Mouse (Mus musculus) G1E-ER4 (cell line): ENCODE results near the gene Trcg1. TPM values are rescaled to one million over a fixed set of nuclear protein-coding genes. Genes with fewer than 3 reads are reported as not detected.
A peak's percentile ranks its signal among the peaks of the same experiment; 100 is the strongest.

Experiments
- GATA1 ChIP-seq: IDR thresholded peaks from one replicate; pipeline ENCODE4 v1.8.0; 2012; ENCODE audit warnings: low read length, inconsistent platforms
- polyA plus RNA-seq: library from polyadenylated mRNA; stranded (reverse); fragments of >175 nt; gene quantifications from 2 replicates; pipeline ENCODE4 v1.2.3, GENCODE M21; 2012

Trcg1 gene
- polyA plus RNA-seq, 1 experiment, result not detected

DNA sequence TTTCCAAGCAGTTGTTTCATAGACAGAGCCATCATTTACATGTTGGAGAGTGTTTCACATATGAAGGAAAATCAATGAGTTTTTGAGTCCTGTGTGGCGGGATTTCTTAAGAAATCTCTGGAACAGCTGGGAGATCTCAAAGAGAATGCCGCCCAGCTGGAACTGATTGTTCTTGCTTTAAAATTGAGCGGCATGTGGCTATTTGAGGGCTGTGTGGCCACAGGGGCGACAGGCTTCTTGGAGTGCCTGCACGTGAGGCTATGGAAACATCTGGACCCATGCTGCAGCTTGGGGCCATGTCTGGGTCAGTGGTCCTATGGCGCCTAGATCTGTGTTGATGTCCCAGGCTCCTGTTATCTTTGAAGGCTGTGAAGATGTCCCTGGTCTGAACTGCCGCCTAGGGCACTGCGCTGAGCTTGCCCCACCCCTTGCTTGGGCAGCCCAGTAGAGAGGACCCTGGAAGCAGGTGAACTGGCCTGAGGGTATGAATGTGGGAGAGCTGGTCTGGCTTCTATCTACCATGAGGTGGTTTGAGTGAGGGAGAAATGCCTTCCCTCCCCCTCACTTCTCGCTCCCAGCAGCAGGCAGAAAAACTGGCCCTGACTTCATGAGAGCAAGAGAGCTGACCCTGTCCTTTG lies 6.1 kb upstream of the Trcg1 start:
- TF ChIP-seq GATA1, result no peak

DNA sequence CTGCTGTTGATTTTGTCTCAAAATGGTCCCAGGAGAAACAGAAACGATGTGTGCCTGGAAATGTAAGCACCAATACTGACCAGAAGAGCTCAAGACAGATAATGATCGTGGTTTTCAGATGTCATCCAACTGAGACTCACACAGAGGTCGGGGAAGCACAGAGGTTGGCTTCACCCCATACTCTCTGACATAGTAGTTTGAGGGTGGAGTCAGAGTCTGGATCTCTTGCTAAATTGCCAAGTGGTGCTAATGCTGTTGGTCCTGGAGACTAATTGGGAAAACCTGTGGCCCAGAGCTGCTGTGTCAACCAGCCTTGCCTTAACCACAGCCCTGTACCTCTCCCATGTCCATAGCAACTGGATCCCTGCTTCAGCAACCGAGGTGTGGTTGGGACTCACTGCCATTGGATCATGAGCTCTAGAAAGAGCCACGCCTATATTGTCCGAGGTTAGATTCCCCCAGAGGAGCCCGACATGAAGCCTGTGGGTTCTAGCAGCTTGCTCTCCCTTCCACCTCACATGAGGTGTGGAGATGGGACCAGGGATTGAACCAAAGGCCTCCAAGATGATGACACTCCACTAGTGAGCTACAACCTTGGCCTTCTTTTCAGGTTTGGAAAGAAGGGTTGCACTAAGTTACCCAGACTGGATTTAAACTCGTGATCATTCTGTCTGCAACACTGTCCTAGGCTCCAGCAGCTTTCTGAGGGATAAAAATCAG lies 4.7 kb upstream of the Trcg1 start:
- TF ChIP-seq GATA1, result no peak

DNA sequence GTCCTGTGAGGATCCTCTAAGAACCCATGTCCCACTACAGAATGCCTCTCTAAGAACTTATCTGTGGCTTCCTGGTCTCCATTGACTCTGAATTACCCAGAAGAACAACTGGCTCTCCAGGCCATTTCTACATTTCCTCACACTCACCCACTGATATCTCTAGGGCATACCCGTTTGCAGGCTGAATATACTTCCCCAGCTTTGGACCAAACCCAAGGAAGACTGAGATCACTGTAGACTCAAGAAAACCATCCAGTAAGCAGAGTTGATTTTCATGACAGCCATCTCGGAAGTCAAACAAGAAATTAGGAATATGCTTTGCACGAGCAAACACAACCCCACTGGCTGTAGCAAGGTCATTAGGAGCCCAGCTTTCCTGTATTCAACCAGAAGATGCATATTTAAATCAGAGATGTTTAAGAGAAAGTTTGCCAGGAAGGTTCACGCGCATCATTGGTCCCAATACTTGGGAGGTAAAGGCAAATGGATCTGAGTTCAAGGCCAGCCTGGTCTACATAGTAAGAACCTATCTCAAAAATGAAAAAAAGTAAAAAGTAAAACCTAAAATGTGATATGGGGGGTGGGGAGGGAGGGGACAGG lies 3.9 kb upstream of the Trcg1 start:
- no peak for TF ChIP-seq GATA1

DNA sequence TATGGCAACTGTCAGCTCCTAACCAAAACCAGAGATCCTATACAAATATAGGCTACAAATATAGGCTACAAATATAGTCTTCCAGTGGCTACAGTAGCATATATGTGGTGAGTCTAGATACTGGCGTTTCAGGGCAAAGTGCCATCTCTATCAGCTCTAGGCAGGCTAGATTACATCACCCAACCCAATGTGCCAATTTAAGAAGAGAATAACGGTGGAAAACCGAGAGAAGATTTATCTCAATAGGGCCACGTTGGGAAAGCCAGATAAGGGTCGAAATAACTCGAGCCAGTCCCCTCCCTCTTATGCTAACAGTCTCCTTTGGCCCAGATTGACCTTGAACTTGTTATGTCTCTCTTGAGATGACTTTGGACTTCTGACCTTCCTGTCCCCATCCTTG lies 3.2 kb upstream of the Trcg1 start:
- TF ChIP-seq GATA1, result peak; percentile 75

DNA sequence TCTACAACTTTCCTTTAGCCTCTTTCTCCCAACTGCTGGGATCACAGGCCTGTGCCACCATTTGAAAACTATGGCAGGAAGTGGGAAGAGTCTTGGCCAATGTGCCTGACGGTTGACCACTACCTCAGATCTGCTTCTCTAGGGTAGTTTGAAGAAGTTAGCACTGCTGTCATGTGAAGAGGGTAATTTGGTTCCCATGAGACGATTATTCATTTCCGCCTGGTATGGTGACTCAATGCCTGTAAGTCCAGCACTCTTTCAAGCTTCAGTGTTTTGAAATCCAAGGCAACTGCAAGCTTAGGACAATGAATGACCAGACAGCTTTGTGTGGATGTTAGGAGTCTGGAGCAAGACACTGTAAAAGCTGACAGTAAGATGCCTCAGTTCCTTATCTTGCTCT lies 2.6 kb upstream of the Trcg1 start:
- TF ChIP-seq GATA1, result no peak

DNA sequence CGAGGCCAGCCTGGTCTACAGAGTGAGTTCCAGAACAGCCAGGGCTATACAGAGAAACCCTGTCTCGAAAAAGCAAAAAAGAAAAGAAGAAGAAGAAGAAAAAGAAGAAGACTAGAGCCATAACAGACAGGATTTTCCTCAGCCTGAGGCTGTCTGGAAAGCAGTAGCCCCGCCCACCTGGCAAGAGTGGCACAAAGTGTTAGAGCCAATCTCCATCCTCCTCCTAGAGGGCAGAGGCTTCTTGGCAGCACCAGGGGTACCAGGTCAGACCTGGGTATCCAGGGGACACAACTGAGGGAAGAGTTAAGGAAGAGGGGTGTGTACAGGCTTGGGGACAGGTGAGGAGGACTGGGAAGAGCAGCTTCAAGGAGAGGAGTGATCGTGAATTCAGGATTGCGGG lies 1.3 kb downstream of the Trcg1 start:
- no peak for TF ChIP-seq GATA1

DNA sequence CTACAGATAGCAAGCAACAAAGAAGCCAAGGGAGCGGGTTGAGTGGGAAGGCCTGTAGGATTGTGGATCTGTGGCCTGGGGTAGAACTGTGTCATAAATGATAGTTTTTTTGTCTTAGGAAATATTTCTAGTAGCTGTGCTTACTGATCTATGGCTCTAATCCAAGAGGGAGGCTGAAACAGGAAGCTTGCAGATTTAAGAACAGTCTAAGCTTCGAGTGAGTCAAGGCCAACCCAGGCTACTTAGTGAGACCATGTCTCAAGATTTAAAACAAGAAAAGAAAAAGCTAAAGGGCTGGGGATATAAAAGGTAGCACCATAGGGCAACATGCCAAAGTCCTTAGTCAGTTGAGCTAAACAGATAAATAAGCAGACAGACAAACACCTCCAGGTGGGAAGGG lies 1.9 kb downstream of the Trcg1 start:
- TF ChIP-seq GATA1, result no peak

DNA sequence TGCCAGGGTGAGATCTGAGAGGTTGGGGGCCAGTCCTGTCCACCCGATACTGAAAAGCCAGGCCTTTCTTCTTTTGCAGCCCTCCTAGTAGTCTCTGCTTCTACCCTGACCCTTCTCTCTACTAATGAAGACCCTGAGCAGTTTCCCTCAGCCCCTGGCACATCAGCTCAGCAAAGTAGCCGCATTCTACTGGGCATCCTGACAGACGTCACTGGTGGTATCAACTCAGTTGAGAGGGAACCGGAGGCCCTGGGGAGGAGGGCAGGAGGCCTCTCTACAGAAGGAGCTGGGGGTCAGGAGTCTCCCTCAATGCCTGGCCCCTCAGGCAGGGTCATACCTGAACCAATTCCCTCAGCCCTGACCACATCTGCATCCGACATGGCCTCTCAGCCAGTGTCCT lies 4.8 kb downstream of the Trcg1 start:
- no peak for TF ChIP-seq GATA1

DNA sequence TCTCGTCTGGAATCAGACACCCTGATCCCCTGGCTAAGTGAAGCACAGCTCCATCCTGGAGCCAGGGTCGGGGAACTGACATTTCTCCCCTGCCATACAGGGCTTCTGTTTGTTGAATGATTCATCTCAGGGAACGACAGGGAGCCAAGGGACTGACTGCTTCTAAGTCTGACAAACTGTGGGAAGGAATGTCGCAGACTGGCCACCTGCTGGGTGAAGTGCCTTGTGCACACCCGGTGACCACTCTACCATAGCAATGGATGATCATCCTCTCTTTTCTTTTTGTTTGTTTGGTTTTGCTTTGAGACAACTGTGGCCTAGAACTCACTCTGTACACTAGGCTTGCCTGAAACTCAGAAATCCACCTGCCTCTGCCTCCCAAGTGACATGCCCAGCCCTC lies 6.6 kb downstream of the Trcg1 start:
- TF ChIP-seq GATA1, result no peak

DNA sequence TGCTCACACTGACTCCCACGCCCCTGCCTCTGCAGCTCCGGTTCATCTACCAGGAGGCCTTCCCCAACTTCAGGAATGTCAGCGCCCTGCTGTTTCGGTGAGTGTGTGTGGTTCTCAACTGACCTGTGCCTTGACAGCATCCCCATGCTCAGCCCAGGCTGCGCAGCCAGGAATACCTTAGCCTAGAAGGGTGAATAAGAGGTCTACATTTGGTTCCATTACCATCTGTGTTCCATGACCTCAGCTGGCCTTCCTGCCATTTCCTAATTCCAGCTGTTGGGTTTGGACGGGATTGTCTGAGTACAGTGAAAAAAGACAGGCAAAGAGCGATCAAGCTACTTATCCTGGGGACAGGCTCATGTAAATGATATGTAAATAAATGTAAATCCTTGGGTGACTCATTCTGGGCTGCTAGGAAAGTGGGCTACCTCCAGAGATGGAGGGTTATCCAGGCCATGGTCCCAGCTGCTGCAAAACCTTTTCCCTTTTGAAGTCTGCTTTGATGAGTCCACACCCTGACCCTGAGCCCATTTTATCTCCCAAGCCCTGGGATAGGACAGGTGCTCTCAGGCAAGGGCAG lies 7.8 kb downstream of the Trcg1 start:
- TF ChIP-seq GATA1, result no peak

DNA sequence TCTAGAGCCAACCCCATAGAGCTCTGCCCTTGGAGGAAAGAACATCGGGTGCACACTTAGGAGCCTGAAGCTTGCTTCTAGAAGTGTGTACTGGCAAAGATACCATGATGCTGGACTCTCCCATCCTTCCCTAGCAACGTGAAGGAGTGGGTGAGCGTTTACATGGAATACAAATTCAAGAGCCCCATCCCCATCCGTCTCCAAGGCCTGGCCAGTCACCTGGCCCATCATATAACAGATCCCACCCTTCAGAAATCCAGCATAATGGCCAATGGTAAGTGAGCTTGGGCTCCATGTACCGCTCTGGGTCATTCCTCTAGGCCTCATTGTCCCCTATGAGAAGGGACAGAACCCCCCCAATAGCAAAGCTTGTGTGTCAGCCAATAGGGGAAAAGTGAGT lies 10.1 kb downstream of the Trcg1 start:
- no peak for TF ChIP-seq GATA1

DNA sequence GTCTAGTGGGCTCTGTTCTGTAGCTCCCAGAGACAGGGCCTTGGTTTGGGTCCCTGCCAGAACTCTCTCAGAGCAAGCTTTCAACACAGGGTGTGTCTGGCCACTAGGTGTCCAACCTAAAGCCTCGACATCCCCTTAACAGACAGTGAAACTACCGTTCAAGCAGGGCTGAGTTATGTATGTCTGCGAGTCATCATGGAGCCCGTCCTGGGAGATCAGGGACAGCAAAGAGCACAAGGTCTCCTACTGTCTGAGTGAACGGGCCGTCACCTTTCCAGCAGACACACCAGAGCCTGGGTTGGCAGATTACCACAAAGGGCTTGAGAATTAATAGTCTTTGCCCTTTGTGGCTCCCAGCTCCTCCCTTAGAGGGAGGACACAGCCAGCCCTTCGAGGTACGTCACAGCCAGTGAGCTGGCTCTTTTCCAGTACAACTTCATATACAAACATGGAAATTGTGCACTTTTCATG lies 10.9 kb downstream of the Trcg1 start:
- no peak for TF ChIP-seq GATA1

DNA sequence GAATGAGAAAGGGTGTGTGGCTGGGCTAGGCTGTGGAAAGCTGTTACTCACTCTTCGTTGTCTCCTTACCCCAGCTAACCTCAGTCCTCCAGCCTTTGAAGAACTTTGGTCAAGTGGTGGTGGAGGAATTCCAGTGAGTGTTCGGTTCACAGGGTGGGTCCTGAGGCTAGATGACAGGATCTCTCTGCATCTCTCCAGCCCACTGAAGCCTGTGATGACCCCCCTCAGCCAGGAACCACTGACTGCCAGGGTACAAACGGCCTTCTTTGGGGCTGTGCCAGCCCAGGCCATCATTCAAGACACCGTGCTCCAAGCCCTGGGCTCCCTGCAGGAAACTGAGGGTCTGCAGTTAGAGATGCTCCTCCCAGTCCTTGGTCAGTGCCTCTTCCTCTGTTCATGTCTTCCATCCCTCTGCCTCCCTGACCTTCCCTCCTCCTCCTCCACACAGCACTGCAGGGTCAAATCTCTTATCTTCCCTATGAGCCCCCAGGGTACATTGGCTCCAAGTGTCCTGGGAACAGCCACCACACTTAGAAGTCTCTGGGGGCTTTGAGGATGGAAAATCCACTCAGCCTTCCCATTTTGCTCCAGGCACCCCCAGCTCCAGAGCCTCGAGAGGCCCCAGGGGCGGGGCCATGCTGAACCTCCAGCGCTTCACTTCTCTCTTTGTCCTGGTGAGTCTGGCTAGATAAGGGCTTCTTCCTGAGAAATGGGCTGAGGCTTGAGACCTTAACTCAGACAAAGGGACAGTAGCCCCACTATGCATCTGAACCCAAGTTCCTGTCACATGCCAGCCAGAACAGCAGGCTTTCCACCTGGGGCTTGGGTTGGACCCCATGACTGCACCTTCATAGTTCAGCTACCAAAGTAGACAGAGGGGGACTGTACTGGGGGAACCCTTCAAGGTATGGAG lies 11.9 kb downstream of the Trcg1 start:
- TF ChIP-seq GATA1, result no peak

DNA sequence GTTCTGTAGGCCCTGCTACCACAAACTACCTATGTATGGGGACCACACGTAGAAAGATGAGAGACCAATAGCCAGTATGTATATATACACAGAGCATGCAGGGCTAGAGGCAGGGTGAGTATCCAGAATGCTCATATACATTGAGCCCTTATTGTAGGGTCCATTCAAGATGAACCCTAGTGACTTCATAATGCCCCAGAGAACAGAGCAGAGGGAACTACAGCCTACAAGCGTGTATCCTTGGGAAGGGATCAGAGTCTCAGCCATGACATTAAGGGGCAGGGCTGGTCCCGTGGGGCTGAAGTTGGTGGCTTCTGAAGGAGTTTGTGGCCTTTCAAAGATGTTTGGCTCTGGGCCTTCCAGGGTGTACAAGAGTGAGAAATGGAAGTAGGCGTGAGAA lies 13.7 kb downstream of the Trcg1 start:
- TF ChIP-seq GATA1, result no peak

DNA sequence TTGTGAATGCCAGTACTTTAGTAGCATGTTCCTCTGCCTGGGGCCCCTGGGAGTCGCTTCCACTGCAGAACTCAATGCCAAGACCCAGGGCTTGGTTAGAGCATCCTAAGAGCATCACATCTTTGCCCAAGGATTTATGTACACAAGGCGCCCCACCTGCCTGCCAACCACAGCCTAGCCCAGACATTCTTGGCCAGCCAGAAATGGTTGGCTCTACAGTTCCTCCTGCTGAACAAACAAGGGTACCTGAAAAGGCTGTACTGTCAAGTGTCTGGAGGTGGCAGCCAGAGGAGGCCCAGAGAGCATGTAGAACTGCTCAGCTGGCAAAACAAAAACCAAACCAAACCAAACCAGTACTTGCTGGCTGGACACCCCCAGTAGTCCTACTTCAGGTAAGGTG lies 14.8 kb downstream of the Trcg1 start:
- TF ChIP-seq GATA1, result no peak

DNA sequence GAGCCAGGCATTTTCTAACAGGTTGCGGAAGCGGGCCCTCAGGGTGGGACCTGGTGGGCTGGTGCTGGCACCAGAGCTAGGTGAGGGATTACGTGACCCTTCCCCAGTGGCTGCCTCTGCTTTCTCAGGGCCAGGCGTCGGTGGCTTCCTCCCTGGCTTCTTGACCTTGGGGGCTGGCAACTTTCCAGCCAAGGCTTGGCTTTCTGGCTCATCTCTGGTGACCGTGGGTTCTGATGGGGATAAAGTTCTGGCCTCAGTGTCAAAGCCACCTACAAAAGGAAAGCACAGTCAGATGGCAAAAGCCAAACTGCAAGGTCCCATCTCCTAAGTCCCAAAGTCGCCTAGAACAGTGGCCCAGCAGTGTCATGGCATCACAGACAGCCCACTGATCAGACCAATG lies 17.7 kb downstream of the Trcg1 start:
- no peak for TF ChIP-seq GATA1
